Mouse (Mus musculus) stomach, embryonic 15.5 days (tissue): Measurements from ENCODE around the gene Rbfox1. TPM values are rescaled to one million over a fixed set of nuclear protein-coding genes. Genes with fewer than 3 reads are reported as not detected.

Experiments
- ATAC-seq: fragments of 200-750 bp; cut with Nextera tagmentation; 2 replicates; pipeline ENCODE4 v1.8.0; 2017; ENCODE audit warnings: low read depth, moderate number of reproducible peaks, moderate TSS enrichment; ENCODE audit not compliant: insufficient read depth, low FRiP score
- H3K27ac ChIP-seq: fragments of 300-500 bp; sonication (generic); 2 replicates; pipeline ENCODE4 v1.5.1; 2015; ENCODE audit warnings: mild to moderate bottlenecking, inconsistent platforms
- H3K27me3 ChIP-seq: fragments of 300-500 bp; sonication (generic); replicated peaks from 2 replicates; pipeline ENCODE4 v1.6.1; 2015; ENCODE audit warnings: inconsistent platforms
- H3K36me3 ChIP-seq: fragments of 300-500 bp; sonication (generic); 2 replicates; pipeline ENCODE4 v1.6.1; 2015; ENCODE audit warnings: inconsistent platforms
- H3K4me1 ChIP-seq: fragments of 300-500 bp; sonication (generic); 2 replicates; pipeline ENCODE4 v1.6.1; 2015; ENCODE audit warnings: inconsistent platforms
- H3K4me2 ChIP-seq: fragments of 300-500 bp; sonication (generic); 2 replicates; pipeline ENCODE4 v1.6.1; 2015; ENCODE audit warnings: mild to moderate bottlenecking, inconsistent platforms
- H3K4me3 ChIP-seq: fragments of 300-500 bp; sonication (generic); replicated peaks from 2 replicates; pipeline ENCODE4 v1.5.1; 2015; ENCODE audit warnings: inconsistent platforms
- H3K9ac ChIP-seq: fragments of 300-500 bp; sonication (generic); 2 replicates; pipeline ENCODE4 v1.6.1; 2015; ENCODE audit warnings: inconsistent platforms
- H3K9me3 ChIP-seq: fragments of 300-500 bp; sonication (generic); 2 replicates; pipeline ENCODE4 v1.6.1; 2016; ENCODE audit warnings: inconsistent platforms
- WGBS: fragments of 180-500 bp; shearing (Covaris S2); methylation state at CpG from one replicate; pipeline ENCODE4 v1.1.7; 2015; 5-methylcytosine and 5-hydroxymethylcytosine counted together
- polyA plus RNA-seq: library from polyadenylated mRNA; unstranded; fragments of >200 nt; fragmentation: Nextera tagmentation; extraction: Ambion mirVana; gene quantifications from 2 replicates; pipeline ENCODE4 v1.2.1, GENCODE M21; 2015

Gene Rbfox1
- polyA plus RNA-seq, 1 experiment from 2014 or later, result 3.5 TPM

GRCm38 (mm10) chr16:7097071-7097470, 1211.9 kb downstream of the Rbfox1 start:
- Histone ChIP-seq H3K27ac (no peak overlapping the region), H3K4me2 (no peak overlapping the region), H3K36me3 (no peaks in the 10 kb centered on the region), H3K4me3 (no peak overlapping the region), H3K9ac (no peak overlapping the region), H3K4me1 (no peaks in the 10 kb centered on the region), H3K9me3 (no peaks in the 10 kb centered on the region), H3K27me3 (no peaks in the 10 kb centered on the region)
- ATAC-seq, result no peak
- WGBS, result 71% methylated on average over 2 of the region's 2 CpGs

- no peak overlapping the region for H3K9ac ChIP-seq
- no peak overlapping the region for H3K4me3 ChIP-seq
- no peak overlapping the region for H3K27ac ChIP-seq
- H3K4me2 ChIP-seq, result no peak overlapping the region
- no peaks in the 10 kb centered on the region for H3K36me3 ChIP-seq
- no peaks in the 10 kb centered on the region for H3K27me3 ChIP-seq
- H3K4me1 ChIP-seq, result no peaks in the 10 kb centered on the region
- 90% methylated on average over 8 of the region's 8 CpGs for WGBS
- no peaks in the 10 kb centered on the region for H3K9me3 ChIP-seq
- no peak for ATAC-seq
These were observed 1213.0 kb downstream of the Rbfox1 start for GRCm38 (mm10) chr16:7097951-7098710.

GRCm38 (mm10) chr16:7099506-7100300, 1214.5 kb downstream of the Rbfox1 start:
- Histone ChIP-seq H3K27ac (no peak overlapping the region), H3K9ac (no peak overlapping the region), H3K27me3 (no peaks in the 10 kb centered on the region), H3K36me3 (no peaks in the 10 kb centered on the region), H3K4me2 (no peak overlapping the region), H3K4me3 (no peak overlapping the region), H3K4me1 (no peaks in the 10 kb centered on the region), H3K9me3 (no peaks in the 10 kb centered on the region)
- WGBS, result 54% methylated on average over 11 of the region's 11 CpGs
- no peak for ATAC-seq

- no peak for ATAC-seq
- H3K9ac ChIP-seq, result no peak overlapping the region
- H3K27ac ChIP-seq, result no peak overlapping the region
- H3K4me2 ChIP-seq, result no peak overlapping the region
- WGBS, result 77% methylated on average over 1 of the region's 1 CpGs
- no peaks in the 10 kb centered on the region for H3K36me3 ChIP-seq
- no peak overlapping the region for H3K4me3 ChIP-seq
- H3K9me3 ChIP-seq, result no peaks in the 10 kb centered on the region
- no peaks in the 10 kb centered on the region for H3K4me1 ChIP-seq
- no peaks in the 10 kb centered on the region for H3K27me3 ChIP-seq
These were observed 1217.3 kb downstream of the Rbfox1 start for GRCm38 (mm10) chr16:7102486-7102885.

GRCm38 (mm10) chr16:7103301-7103700, 1218.1 kb downstream of the Rbfox1 start:
- H3K36me3 ChIP-seq, result no peaks in the 10 kb centered on the region
- WGBS, result 78% methylated on average over 5 of the region's 5 CpGs
- ATAC-seq, result no peak

GRCm38 (mm10) chr16:7106450-7107015, 1221.4 kb downstream of the Rbfox1 start:
- H3K9ac ChIP-seq, result no peak overlapping the region
- no peak overlapping the region for H3K4me2 ChIP-seq
- H3K27me3 ChIP-seq, result no peaks in the 10 kb centered on the region
- no peak overlapping the region for H3K27ac ChIP-seq
- 91% methylated on average over 5 of the region's 5 CpGs for WGBS
- no peak overlapping the region for H3K4me3 ChIP-seq
- no peaks in the 10 kb centered on the region for H3K4me1 ChIP-seq
- no peak for ATAC-seq
- no peaks in the 10 kb centered on the region for H3K9me3 ChIP-seq
- no peaks in the 10 kb centered on the region for H3K36me3 ChIP-seq

More at GRCm38 (mm10) chr16:7103301-7103700, 1218.1 kb downstream of the Rbfox1 start:
- Histone ChIP-seq H3K9me3 (no peaks in the 10 kb centered on the region), H3K4me1 (no peaks in the 10 kb centered on the region), H3K4me2 (no peak overlapping the region), H3K27ac (no peak overlapping the region), H3K4me3 (no peak overlapping the region), H3K27me3 (no peaks in the 10 kb centered on the region), H3K9ac (no peak overlapping the region)

- H3K27me3 ChIP-seq, result no peaks in the 10 kb centered on the region
- WGBS, result 63% methylated on average over 3 of the region's 3 CpGs
- ATAC-seq, result no peak
These were observed 1230.8 kb downstream of the Rbfox1 start for GRCm38 (mm10) chr16:7115945-7116344.

GRCm38 (mm10) chr16:7129591-7129990, 1244.4 kb downstream of the Rbfox1 start:
- Histone ChIP-seq H3K9ac (no peak overlapping the region), H3K9me3 (no peaks in the 10 kb centered on the region), H3K4me2 (no peak overlapping the region), H3K4me1 (no peaks in the 10 kb centered on the region), H3K27ac (no peak overlapping the region), H3K27me3 (no peaks in the 10 kb centered on the region), H3K4me3 (no peak overlapping the region), H3K36me3 (no peaks in the 10 kb centered on the region)
- 84% methylated on average over 5 of the region's 5 CpGs for WGBS
- ATAC-seq, result no peak

More at GRCm38 (mm10) chr16:7115945-7116344, 1230.8 kb downstream of the Rbfox1 start:
- H3K4me1 ChIP-seq, result no peaks in the 10 kb centered on the region
- no peak overlapping the region for H3K4me2 ChIP-seq
- no peak overlapping the region for H3K4me3 ChIP-seq
- no peak overlapping the region for H3K27ac ChIP-seq
- H3K9ac ChIP-seq, result no peak overlapping the region
- no peaks in the 10 kb centered on the region for H3K9me3 ChIP-seq
- no peaks in the 10 kb centered on the region for H3K36me3 ChIP-seq

GRCm38 (mm10) chr16:7132434-7132833, 1247.3 kb downstream of the Rbfox1 start:
- Histone ChIP-seq H3K27me3 (no peaks in the 10 kb centered on the region), H3K4me1 (no peaks in the 10 kb centered on the region), H3K9me3 (no peaks in the 10 kb centered on the region), H3K9ac (no peak overlapping the region), H3K36me3 (no peaks in the 10 kb centered on the region), H3K27ac (no peak overlapping the region), H3K4me2 (no peak overlapping the region), H3K4me3 (no peak overlapping the region)
- WGBS, result 65% methylated on average over 1 of the region's 1 CpGs
- ATAC-seq, result no peak

- Histone ChIP-seq H3K36me3 (no peaks in the 10 kb centered on the region), H3K27ac (no peak overlapping the region), H3K27me3 (no peaks in the 10 kb centered on the region), H3K4me3 (no peak overlapping the region), H3K9ac (no peak overlapping the region), H3K4me2 (no peak overlapping the region), H3K9me3 (no peaks in the 10 kb centered on the region), H3K4me1 (no peaks in the 10 kb centered on the region)
- no peak for ATAC-seq
- 68% methylated on average over 1 of the region's 1 CpGs for WGBS
These were observed 1251.8 kb downstream of the Rbfox1 start for GRCm38 (mm10) chr16:7136971-7137370.

- Histone ChIP-seq H3K4me1 (no peaks in the 10 kb centered on the region), H3K9ac (no peak overlapping the region), H3K4me2 (no peak overlapping the region), H3K4me3 (no peak overlapping the region), H3K36me3 (no peaks in the 10 kb centered on the region), H3K27ac (no peak overlapping the region), H3K27me3 (no peaks in the 10 kb centered on the region), H3K9me3 (no peaks in the 10 kb centered on the region)
- 86% methylated on average over 2 of the region's 2 CpGs for WGBS
- no peak for ATAC-seq
These were observed 1254.3 kb downstream of the Rbfox1 start for GRCm38 (mm10) chr16:7139480-7139879.

- Histone ChIP-seq H3K27ac (no peak overlapping the region), H3K27me3 (no peaks in the 10 kb centered on the region), H3K4me2 (no peak overlapping the region), H3K9ac (no peak overlapping the region), H3K36me3 (no peaks in the 10 kb centered on the region), H3K9me3 (no peaks in the 10 kb centered on the region), H3K4me1 (no peaks in the 10 kb centered on the region), H3K4me3 (no peak overlapping the region)
- no peak for ATAC-seq
- 69% methylated on average over 8 of the region's 8 CpGs for WGBS
These were observed 1255.8 kb downstream of the Rbfox1 start for GRCm38 (mm10) chr16:7140909-7141308.
